Mouse (Mus musculus) ES-E14 (cell line): ENCODE data around the gene Ankrd52. TPM values are rescaled to one million over a fixed set of nuclear protein-coding genes. Genes with fewer than 3 reads are reported as not detected.
A peak's percentile ranks its signal among the peaks of the same experiment; 100 is the strongest.

Experiments used
- DNase-seq: peaks from one replicate; pipeline ENCODE4 v3.0.0-alpha.2; 2013; ENCODE audit warnings: low read depth, low spot score
- H3K27ac ChIP-seq: 2 replicates; pipeline ENCODE4 v1.5.1; 2012; ENCODE audit warnings: low read depth, mild to moderate bottlenecking, low read length, moderate library complexity, mixed read lengths; ENCODE audit not compliant: poor library complexity, insufficient read depth, severe bottlenecking
- H3K36me3 ChIP-seq: 2 replicates; pipeline ENCODE4 v1.6.1; 2012; ENCODE audit warnings: mild to moderate bottlenecking, low read length, moderate library complexity, mixed read lengths; ENCODE audit not compliant: control insufficient read depth, poor library complexity, insufficient read depth, severe bottlenecking
- H3K4me1 ChIP-seq, 2 experiments: fragments of 150-350 bp in 1 of 2; sonication (generic) in 1 of 2; 2 replicates each; pipeline ENCODE4 v1.6.1; 2012; ENCODE audit warnings: low read length in 2 of 2, mild to moderate bottlenecking in 1 of 2, mixed read lengths in 1 of 2; ENCODE audit not compliant: control insufficient read depth in 2 of 2, insufficient read depth in 2 of 2, poor library complexity in 1 of 2
- H3K4me3 ChIP-seq, 2 experiments: fragments of 150-350 bp in 1 of 2; sonication (generic) in 1 of 2; 2 replicates each; pipeline ENCODE4 v1.5.1; 2012; ENCODE audit warnings: low read length in 2 of 2, low read depth in 1 of 2, mild to moderate bottlenecking in 1 of 2, mixed read lengths in 1 of 2; ENCODE audit not compliant: insufficient read depth in 1 of 2, poor library complexity in 1 of 2, severe bottlenecking in 1 of 2
- H3K9ac ChIP-seq: 2 replicates; pipeline ENCODE4 v1.6.1; 2012; ENCODE audit warnings: low read depth, mild to moderate bottlenecking, low read length, mixed read lengths; ENCODE audit not compliant: poor library complexity, insufficient read depth, severe bottlenecking
- H3K9me3 ChIP-seq: fragments of 150-350 bp; sonication (generic); 2 replicates; pipeline ENCODE4 v1.6.1; 2012; ENCODE audit warnings: low read depth, mild to moderate bottlenecking, low read length; ENCODE audit not compliant: control insufficient read depth, insufficient read depth
- CHD2 ChIP-seq: IDR thresholded peaks from 2 replicates; pipeline ENCODE4 v1.6.1; 2014; ENCODE audit warnings: mild to moderate bottlenecking, low read depth, low read length, inconsistent platforms
- HCFC1 ChIP-seq: IDR thresholded peaks from 2 replicates; pipeline ENCODE4 v1.6.1; 2012; ENCODE audit warnings: low read length, inconsistent platforms, borderline replicate concordance; ENCODE audit not compliant: insufficient read depth
- MAFK ChIP-seq: IDR thresholded peaks from 2 replicates; pipeline ENCODE4 v1.6.1; 2014; ENCODE audit warnings: mild to moderate bottlenecking, low read depth, low read length, inconsistent platforms; ENCODE audit not compliant: insufficient read depth
- ZC3H11A ChIP-seq: IDR thresholded peaks from 2 replicates; pipeline ENCODE4 v1.6.1; 2012; ENCODE audit warnings: low read depth, mild to moderate bottlenecking, inconsistent platforms, low read length, borderline replicate concordance
- ZNF384 ChIP-seq: IDR thresholded peaks from 2 replicates; pipeline ENCODE4 v1.6.1; 2012; ENCODE audit warnings: low read depth, low read length, inconsistent platforms
- in situ Hi-C, 2 experiments: fragments of 600-800 bp; cut with MboI; formaldehyde crosslinking; loops; one replicate each; pipeline ENCODE4 v1.15.1; 2025; ENCODE audit warnings: low sequenced_read_pairs in 2 of 2, inconsistent platforms in 1 of 2; ENCODE audit not compliant: unreplicated experiment in 2 of 2
- total RNA-seq: library from RNA; depleted of rRNA; stranded (reverse); fragments of 300-350 nt; gene quantifications from 2 replicates; pipeline ENCODE4 v1.2.3, GENCODE M21; 2012

Gene Ankrd52
- total RNA-seq, 1 experiment, result 11.4 TPM

GRCm38 (mm10) chr10:128380565-128380964, 3.6 kb downstream of the Ankrd52 start:
- Histone ChIP-seq H3K27ac (no peak overlapping the region), H3K9ac (no peak overlapping the region), H3K36me3 (peaks cover 41% of the 10 kb centered on the region), H3K4me1 (peaks cover 0 to 4% of the 10 kb centered on the region in 2 experiments; a peak in 1 of 4 replicates), H3K4me3 (no peak overlapping the region), H3K9me3 (no peaks in the 10 kb centered on the region)
- no peak for DNase-seq
- in situ Hi-C loops, result no loop called here
- TF ChIP-seq ZC3H11A, result no peak
- no peak for TF ChIP-seq ZNF384
- no peak for TF ChIP-seq HCFC1
- no peak for TF ChIP-seq MAFK
- TF ChIP-seq CHD2, result no peak

GRCm38 (mm10) chr10:128382482-128382881, 5.6 kb downstream of the Ankrd52 start:
- Histone ChIP-seq H3K4me3 (no peak overlapping the region), H3K27ac (no peak overlapping the region), H3K9ac (no peak overlapping the region), H3K36me3 (peaks cover 56% of the 10 kb centered on the region), H3K4me1 (peaks cover 0 to 4% of the 10 kb centered on the region in 2 experiments; a peak in 1 of 4 replicates), H3K9me3 (no peaks in the 10 kb centered on the region)
- TF ChIP-seq ZC3H11A, result no peak
- no peak for TF ChIP-seq ZNF384
- no peak for TF ChIP-seq HCFC1
- no peak for TF ChIP-seq CHD2
- no peak for TF ChIP-seq MAFK
- DNase-seq, result no peak
- in situ Hi-C loops, result no loop called here

GRCm38 (mm10) chr10:128385902-128386301, 9.0 kb downstream of the Ankrd52 start:
- in situ Hi-C loops, result no loop called here
- Histone ChIP-seq H3K27ac (no peak overlapping the region), H3K4me1 (peaks cover 0 to 3% of the 10 kb centered on the region in 2 experiments; a peak in 1 of 4 replicates), H3K9ac (no peak overlapping the region), H3K9me3 (no peaks in the 10 kb centered on the region), H3K36me3 (peaks cover 80% of the 10 kb centered on the region), H3K4me3 (no peak overlapping the region)
- TF ChIP-seq ZC3H11A (no peak), HCFC1 (no peak), MAFK (no peak), CHD2 (no peak), ZNF384 (no peak)
- DNase-seq, result no peak

GRCm38 (mm10) chr10:128388941-128389340, 12.0 kb downstream of the Ankrd52 start:
- Histone ChIP-seq H3K27ac (no peak overlapping the region), H3K9ac (0 out of 2 replicates have a peak overlapping the region, but pooled peaks have one; percentile 20), H3K9me3 (no peaks in the 10 kb centered on the region), H3K4me3 (peak overlapping the region in 1 of 2 experiments; percentile 18; a peak in 1 of 4 replicates), H3K4me1 (peaks cover 0 to 10% of the 10 kb centered on the region in 2 experiments; a peak in 1 of 4 replicates), H3K36me3 (peaks cover 69% of the 10 kb centered on the region)
- no peak for DNase-seq
- TF ChIP-seq ZNF384 (no peak), ZC3H11A (no peak), HCFC1 (no peak), MAFK (no peak), CHD2 (no peak)
- in situ Hi-C loops, result no loop called here

GRCm38 (mm10) chr10:128389570-128389969, 12.7 kb downstream of the Ankrd52 start:
- no peak overlapping the region for H3K9ac ChIP-seq
- in situ Hi-C loops, result no loop called here

More at GRCm38 (mm10) chr10:128389570-128389969, 12.7 kb downstream of the Ankrd52 start:
- peaks cover 0 to 16% of the 10 kb centered on the region in 2 experiments; a peak in 1 of 4 replicates for H3K4me1 ChIP-seq
- no peaks in the 10 kb centered on the region for H3K9me3 ChIP-seq
- no peak overlapping the region for H3K27ac ChIP-seq
- peaks cover 66% of the 10 kb centered on the region for H3K36me3 ChIP-seq
- H3K4me3 ChIP-seq, result no peak overlapping the region
- DNase-seq, result no peak
- TF ChIP-seq MAFK (no peak), CHD2 (no peak), ZC3H11A (no peak), HCFC1 (no peak), ZNF384 (no peak)
